Mouse (Mus musculus): Measurements from ENCODE around the gene Npat.

The Npat gene

DNA sequence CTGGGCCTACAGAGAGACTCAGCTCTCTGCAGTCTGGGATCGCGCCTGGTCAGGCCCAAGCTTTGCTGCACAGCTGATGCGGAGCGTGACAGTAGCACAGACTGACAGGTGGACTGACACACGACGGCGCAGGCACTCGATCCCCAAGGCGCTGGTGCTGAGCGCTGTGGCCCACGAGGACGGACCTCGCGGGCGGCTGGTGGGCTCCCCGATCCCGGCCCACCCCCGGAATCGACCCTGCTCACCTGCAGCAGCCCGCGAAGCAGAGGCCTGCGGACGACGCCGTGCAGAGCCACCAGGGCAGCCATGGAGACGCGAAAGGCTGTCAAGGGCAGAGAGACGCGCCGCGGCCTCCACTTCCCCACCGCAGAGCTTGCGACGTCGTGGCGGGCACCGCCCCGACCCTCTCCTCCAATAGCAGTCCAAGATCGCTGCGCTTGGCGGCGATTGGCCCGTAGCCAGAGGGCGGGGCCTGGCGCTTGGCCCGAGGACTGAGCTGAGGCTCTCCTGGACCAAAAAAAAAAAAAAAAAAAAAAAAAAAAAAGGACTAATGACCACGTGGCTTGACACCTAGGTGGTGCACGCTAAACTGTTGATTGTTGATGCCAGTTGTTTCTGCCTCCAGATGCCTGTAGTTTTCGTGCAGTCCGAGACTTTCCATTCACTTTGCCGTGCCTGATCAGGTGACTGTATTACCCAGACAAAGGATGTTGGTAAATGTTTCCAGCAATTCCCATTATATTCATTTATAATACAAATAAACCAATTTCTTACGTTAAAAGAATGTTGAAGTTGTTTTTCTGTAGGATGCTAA is 73.3 kb downstream of the Npat start, which contains the start of gene Acat1:
Gene Acat1, minus strand, starts transcription at position 415 of the 814 bp plus-strand sequence.
- peak; percentile 97 for DNase-seq

DNA sequence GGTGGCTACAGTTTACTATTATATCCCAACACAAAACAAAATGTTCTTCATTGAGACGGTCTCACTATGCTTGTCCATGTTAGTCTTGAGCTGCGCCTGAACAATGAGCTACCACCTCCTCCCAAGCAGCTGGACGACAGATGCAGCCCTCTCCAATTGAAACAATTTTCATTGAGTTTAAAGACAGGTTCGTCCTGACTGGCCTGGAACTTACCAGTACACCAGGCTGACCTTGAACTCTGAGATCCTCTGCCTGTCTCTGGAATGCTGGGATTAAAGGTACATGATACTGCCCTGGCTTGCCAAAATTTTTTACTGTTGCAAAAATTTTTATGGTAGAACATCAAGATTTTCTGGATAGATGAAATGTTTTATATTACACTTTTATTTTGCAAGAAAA is 77.4 kb downstream of the Npat start:
- DNase-seq, result no peak

- no peak for DNase-seq
Observed at GRCm38 (mm10) chr9:53615246-53615645, 78.4 kb downstream of the Npat start.

Data from kidney, adult 18-20 months (tissue).